Mouse (Mus musculus) embryonic fibroblast, embryonic 13.5 days (primary cell): ENCODE results near the gene 1700015F17Rik. TPM values are rescaled to one million over a fixed set of nuclear protein-coding genes. Genes with fewer than 3 reads are reported as not detected.

Experiments
- H3K27ac ChIP-seq: 2 replicates; pipeline ENCODE4 v1.5.1; 2012; ENCODE audit warnings: low read length, control low read depth, inconsistent platforms; ENCODE audit not compliant: insufficient read depth
- H3K4me1 ChIP-seq: 2 replicates; pipeline ENCODE4 v1.6.1; 2011; ENCODE audit warnings: low read length; ENCODE audit not compliant: control insufficient read depth, insufficient read depth
- H3K4me3 ChIP-seq: 2 replicates; pipeline ENCODE4 v1.5.1; 2011; ENCODE audit warnings: mild to moderate bottlenecking, control low read depth, low read length; ENCODE audit not compliant: insufficient read depth
- CTCF ChIP-seq: IDR thresholded peaks from 2 replicates; pipeline ENCODE4 v1.5.1; 2011; ENCODE audit warnings: mild to moderate bottlenecking, control low read depth, low read length, moderate library complexity, borderline replicate concordance; ENCODE audit not compliant: insufficient read depth
- POLR2A ChIP-seq: IDR thresholded peaks from 2 replicates; pipeline ENCODE4 v1.6.1; 2011; ENCODE audit warnings: low read depth, mild to moderate bottlenecking, control low read depth, low read length, moderate library complexity
- polyA plus RNA-seq: library from polyadenylated mRNA; stranded (reverse); fragments of >200 nt; gene quantifications from 2 replicates; pipeline ENCODE4 v1.2.4, GENCODE M21; 2011; ENCODE audit warnings: low read depth; ENCODE audit not compliant: missing spikeins, insufficient read length

Gene 1700015F17Rik
- polyA plus RNA-seq, 1 experiment, result not detected

DNA sequence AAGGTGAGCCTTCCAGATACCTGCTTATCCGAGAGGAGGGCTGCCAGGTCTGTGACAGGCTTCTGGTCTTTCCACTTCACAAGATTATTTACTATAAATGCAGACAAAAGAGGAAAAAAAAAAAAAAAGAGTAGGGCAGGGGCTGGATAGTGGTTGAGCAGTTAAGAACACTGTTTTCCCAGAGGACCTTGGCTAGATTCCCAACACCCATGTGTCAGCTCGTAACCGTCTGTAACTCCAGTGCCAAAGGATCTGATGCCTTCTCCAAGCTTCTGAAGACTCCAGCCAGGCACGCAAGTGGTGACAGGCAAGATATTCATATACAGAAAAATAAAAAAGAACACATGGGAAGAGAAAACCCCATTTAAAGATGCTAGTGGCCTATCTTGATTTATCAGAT lies 24.4 kb upstream of the 1700015F17Rik start:
- TF ChIP-seq POLR2A, result no peak
- no peak for TF ChIP-seq CTCF
- Histone ChIP-seq H3K27ac (no peak overlapping the region), H3K4me1 (no peaks in the 10 kb centered on the region), H3K4me3 (no peak overlapping the region)

DNA sequence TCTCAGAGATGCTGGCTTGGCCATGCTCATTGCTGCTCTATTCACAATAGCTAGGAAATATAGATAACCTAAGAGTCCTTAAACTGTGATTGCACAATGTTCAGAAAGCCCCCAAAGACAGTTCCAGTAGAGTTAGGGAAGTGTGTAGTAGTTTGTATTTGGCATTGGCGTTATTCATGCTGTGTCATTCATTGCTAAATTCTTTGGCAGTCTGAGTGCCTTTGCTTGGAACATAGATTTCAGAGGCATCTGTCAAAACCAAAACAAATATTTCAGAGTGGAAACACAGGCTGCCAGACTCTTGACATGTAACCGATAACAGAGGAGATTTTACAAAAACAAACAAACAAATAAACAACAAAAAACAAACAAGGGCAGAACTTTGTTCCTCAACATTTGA lies 22.6 kb upstream of the 1700015F17Rik start:
- Histone ChIP-seq H3K4me3 (no peak overlapping the region), H3K4me1 (peaks cover 2% of the 10 kb centered on the region; the same call in 1 of the 2 replicates), H3K27ac (no peak overlapping the region)
- TF ChIP-seq CTCF (no peak), POLR2A (no peak)

- Histone ChIP-seq H3K4me1 (peaks cover 6% of the 10 kb centered on the region; the same call in 1 of the 2 replicates), H3K27ac (no peak overlapping the region), H3K4me3 (no peak overlapping the region)
- TF ChIP-seq CTCF, result no peak
- TF ChIP-seq POLR2A, result no peak
Observed at GRCm38 (mm10) chr5:5496393-5496792, 17.4 kb upstream of the 1700015F17Rik start.

DNA sequence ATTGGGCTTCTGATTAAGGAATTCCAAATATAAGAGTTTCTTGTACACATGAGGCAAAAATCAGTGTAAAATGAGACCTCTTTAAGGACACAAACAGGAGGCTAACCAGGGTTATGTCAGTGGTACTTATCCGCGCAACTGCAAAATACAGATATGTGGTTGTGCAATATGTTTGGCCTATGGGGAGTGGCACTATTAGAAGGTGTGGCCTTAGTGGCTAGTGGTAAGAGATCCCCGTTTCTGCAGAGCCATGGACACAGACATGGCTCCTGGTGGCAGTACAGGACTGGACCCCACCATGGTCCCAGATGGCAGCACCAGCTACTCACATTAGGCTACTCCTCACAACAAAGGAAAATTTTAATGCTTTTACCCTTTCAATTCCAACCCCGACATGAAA lies 16.1 kb upstream of the 1700015F17Rik start:
- H3K4me1 ChIP-seq, result peaks cover 6% of the 10 kb centered on the region; the same call in 1 of the 2 replicates
- no peak overlapping the region for H3K4me3 ChIP-seq
- no peak overlapping the region for H3K27ac ChIP-seq
- TF ChIP-seq POLR2A (no peak), CTCF (no peak)

GRCm38 (mm10) chr5:5494269-5495005 lies 15.5 kb upstream of the 1700015F17Rik start:
- TF ChIP-seq CTCF (peak; percentile 27; the same call in 1 of the 2 replicates), POLR2A (no peak)
- no peak overlapping the region for H3K4me3 ChIP-seq
- peaks cover 6% of the 10 kb centered on the region; the same call in 1 of the 2 replicates for H3K4me1 ChIP-seq
- no peak overlapping the region for H3K27ac ChIP-seq

DNA sequence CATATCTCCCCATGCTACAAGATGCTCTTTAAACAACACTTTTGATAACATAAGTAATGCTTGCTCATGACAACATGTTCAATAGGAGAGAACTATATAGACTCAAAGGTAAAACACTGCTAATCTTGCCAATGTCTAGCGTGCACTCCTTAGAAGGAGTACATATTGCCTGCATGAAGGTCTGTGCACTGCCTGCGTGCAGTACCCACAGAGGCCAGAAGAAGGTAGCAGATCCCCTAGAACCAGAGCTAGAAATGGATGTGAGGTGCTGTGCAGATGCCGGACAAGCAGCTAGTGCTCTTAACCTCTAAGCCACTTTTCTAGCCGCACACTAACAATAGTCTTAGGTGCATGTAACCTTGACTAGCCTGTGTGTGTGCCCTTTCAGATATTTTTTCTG lies 13.2 kb upstream of the 1700015F17Rik start:
- Histone ChIP-seq H3K4me3 (no peak overlapping the region), H3K4me1 (peaks cover 6% of the 10 kb centered on the region; the same call in 1 of the 2 replicates), H3K27ac (no peak overlapping the region)
- TF ChIP-seq CTCF (no peak), POLR2A (no peak)

GRCm38 (mm10) chr5:5486071-5486470 lies 7.1 kb upstream of the 1700015F17Rik start:
- Histone ChIP-seq H3K4me1 (no peaks in the 10 kb centered on the region), H3K4me3 (no peak overlapping the region), H3K27ac (no peak overlapping the region)

GRCm38 (mm10) chr5:5483254-5483858 lies 4.4 kb upstream of the 1700015F17Rik start:
- Histone ChIP-seq H3K4me3 (no peak overlapping the region), H3K27ac (no peak overlapping the region), H3K4me1 (no peaks in the 10 kb centered on the region)
- TF ChIP-seq POLR2A (no peak), CTCF (no peak)

More at GRCm38 (mm10) chr5:5486071-5486470, 7.1 kb upstream of the 1700015F17Rik start:
- TF ChIP-seq POLR2A (no peak), CTCF (no peak)

- H3K4me3 ChIP-seq, result no peak overlapping the region
- no peak for TF ChIP-seq CTCF
- no peak for TF ChIP-seq POLR2A
- no peak overlapping the region for H3K27ac ChIP-seq
- no peaks in the 10 kb centered on the region for H3K4me1 ChIP-seq
Observed at GRCm38 (mm10) chr5:5481662-5482061, 2.7 kb upstream of the 1700015F17Rik start.

DNA sequence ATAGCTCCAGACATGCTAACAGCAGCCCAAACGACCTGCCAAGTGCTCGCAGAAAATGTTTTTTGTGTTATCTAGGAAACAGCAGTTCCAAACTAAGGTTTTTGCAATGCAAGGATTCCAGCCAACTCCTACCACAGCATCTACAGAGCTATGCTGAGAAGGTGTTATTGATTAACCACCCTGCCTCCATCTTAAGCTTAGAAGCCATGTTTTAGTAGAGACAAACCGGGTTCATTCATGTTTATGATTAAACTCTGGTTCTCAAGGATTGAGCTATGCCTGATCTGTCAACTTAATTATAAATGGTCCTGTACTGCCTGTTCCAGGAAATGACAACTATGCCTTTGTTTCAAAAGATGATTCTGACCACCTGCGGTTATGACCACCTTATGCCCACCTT lies 2.8 kb downstream of the 1700015F17Rik start:
- TF ChIP-seq CTCF (no peak), POLR2A (no peak)
- Histone ChIP-seq H3K4me3 (no peak overlapping the region), H3K27ac (no peak overlapping the region), H3K4me1 (no peaks in the 10 kb centered on the region)
